Comparison of ENCODE assay signal across 8 mouse cellular contexts in genomic region chr3:149594470-149594869, GRCm38 (mm10).
A peak's percentile ranks its signal among the peaks of the same experiment; 100 is the strongest.
DNase-seq lines count a peak whose midpoint lies in the region; ATAC-seq lines count a peak whose summit lies in the region.

No protein-coding gene starts in this region.

- intact Hi-C loops in left cerebral cortex, postnatal 4 days (cut with DNase I), result no loop called here

- DNase-seq in cerebellum, postnatal 14 days, result peak; percentile 17 to 46
- DNase-seq in cerebellum, adult 11-12 months, result no peak
- DNase-seq in left cerebral cortex, postnatal 4 days, result peak; percentile 15
- no peak for DNase-seq in left cerebral cortex, adult 9 months (ENCODE audit: low spot score in 2 of 2)
- DNase-seq in brain, adult 2 months (ENCODE audit: low read depth, low spot score), result peak; percentile 5
- no peak for DNase-seq in urinary bladder, adult 2 months (ENCODE audit: low spot score)
- DNase-seq in adipocyte (ENCODE audit: low spot score), result no peak

- peak; percentile 76 for ATAC-seq in megakaryocyte progenitor cell, adult 5-6 weeks (replicated peaks; ENCODE audit: poor library complexity)

Comparison
In these comparisons a context has a peak if more than half of its experiments do, and no peak if none do; other contexts are left out.
1. DNase-seq: peak in cerebellum, postnatal 14 days (2 of 2), left cerebral cortex, postnatal 4 days (single experiment) and brain, adult 2 months (single experiment); none in cerebellum, adult 11-12 months (single experiment), left cerebral cortex, adult 9 months (0 of 2), urinary bladder, adult 2 months (single experiment) and adipocyte (single experiment).